Mouse (Mus musculus): ENCODE measurements around the gene Snx29.

GRCm38 (mm10) chr16:11574517-11574916 is 251.8 kb downstream of the Snx29 start:
- TF ChIP-seq CTCF (IDR thresholded peaks at IDR 0.05; ENCODE audit: low read depth, low read length) = no peak
- no peak for TF ChIP-seq POLR2A (IDR thresholded peaks at IDR 0.05; ENCODE audit: extremely low read depth, insufficient read depth, low read length)
